Mouse (Mus musculus): Measurements from ENCODE around the gene Gbgt1.
A peak's percentile ranks its signal among the peaks of the same experiment; 100 is the strongest.
"Not testable (repeated sequence)": the region's sequence is repeated elsewhere in the genome, so short reads cannot be mapped to it uniquely, and the experiment has no call there.

Gene Gbgt1

GRCm38 (mm10) chr2:28496671-28497070, at the start of gene Gbgt1:
Gene Gbgt1 (plus strand): TSS chr2:28496891.
- DNase-seq (ENCODE audit: low spot score), result no peak

GRCm38 (mm10) chr2:28447315-28447670, 49.4 kb upstream of the Gbgt1 start:
- DNase-seq (ENCODE audit: low spot score), result no peak

GRCm38 (mm10) chr2:28451663-28452062, 45.0 kb upstream of the Gbgt1 start:
- DNase-seq (ENCODE audit: low spot score), result no peak

GRCm38 (mm10) chr2:28453539-28453938, 43.2 kb upstream of the Gbgt1 start:
- DNase-seq (ENCODE audit: low spot score), result no peak

GRCm38 (mm10) chr2:28456616-28457015, 40.1 kb upstream of the Gbgt1 start:
- no peak for DNase-seq (ENCODE audit: low spot score)

GRCm38 (mm10) chr2:28463919-28464318, 32.8 kb upstream of the Gbgt1 start:
- DNase-seq (ENCODE audit: low spot score), result peak; percentile 33

- no peak for DNase-seq (ENCODE audit: low spot score)
Observed at GRCm38 (mm10) chr2:28464919-28465318, 31.8 kb upstream of the Gbgt1 start.

- no peak for DNase-seq (ENCODE audit: low spot score)
Observed at GRCm38 (mm10) chr2:28465836-28466518, 30.7 kb upstream of the Gbgt1 start, which contains the start of gene 1700007K13Rik. Gene 1700007K13Rik (minus strand): TSS chr2:28466332.

- DNase-seq (ENCODE audit: low spot score), result peak; percentile 66
Observed at GRCm38 (mm10) chr2:28467860-28468485, 28.7 kb upstream of the Gbgt1 start, which contains the start of gene Mrps2. Gene Mrps2 (plus strand): TSS chr2:28468066.

GRCm38 (mm10) chr2:28468486-28469225, 28.0 kb upstream of the Gbgt1 start:
- no peak for DNase-seq (ENCODE audit: low spot score)

- no peak for DNase-seq (ENCODE audit: low spot score)
Observed at GRCm38 (mm10) chr2:28469461-28469860, 27.2 kb upstream of the Gbgt1 start.

- no peak for DNase-seq (ENCODE audit: low spot score)
Observed at GRCm38 (mm10) chr2:28470591-28470990, 26.1 kb upstream of the Gbgt1 start.

GRCm38 (mm10) chr2:28472011-28472410, 24.7 kb upstream of the Gbgt1 start:
- not testable (repeated sequence) for DNase-seq (ENCODE audit: low spot score)

GRCm38 (mm10) chr2:28477993-28478392, 18.7 kb upstream of the Gbgt1 start:
- DNase-seq (ENCODE audit: low spot score), result not testable (repeated sequence)

- no peak for DNase-seq (ENCODE audit: low spot score)
Observed at GRCm38 (mm10) chr2:28479208-28480204, 17.2 kb upstream of the Gbgt1 start.

- no peak for DNase-seq (ENCODE audit: low spot score)
Observed at GRCm38 (mm10) chr2:28483861-28484260, 12.8 kb upstream of the Gbgt1 start.

- no peak for DNase-seq (ENCODE audit: low spot score)
Observed at GRCm38 (mm10) chr2:28494521-28494920, 2.2 kb upstream of the Gbgt1 start.

GRCm38 (mm10) chr2:28495207-28495756, 1.4 kb upstream of the Gbgt1 start:
- no peak for DNase-seq (ENCODE audit: low spot score)

- no peak for DNase-seq (ENCODE audit: low spot score)
Observed at GRCm38 (mm10) chr2:28495801-28496595, 693 bp upstream of the Gbgt1 start.

GRCm38 (mm10) chr2:28497561-28497960, 870 bp downstream of the Gbgt1 start:
- no peak for DNase-seq (ENCODE audit: low spot score)

GRCm38 (mm10) chr2:28498431-28498830, 1.7 kb downstream of the Gbgt1 start:
- no peak for DNase-seq (ENCODE audit: low spot score)

Data from spleen, adult 12 weeks (tissue).